ENCODE assay signal across 8 mouse cellular contexts in the genomic region with DNA sequence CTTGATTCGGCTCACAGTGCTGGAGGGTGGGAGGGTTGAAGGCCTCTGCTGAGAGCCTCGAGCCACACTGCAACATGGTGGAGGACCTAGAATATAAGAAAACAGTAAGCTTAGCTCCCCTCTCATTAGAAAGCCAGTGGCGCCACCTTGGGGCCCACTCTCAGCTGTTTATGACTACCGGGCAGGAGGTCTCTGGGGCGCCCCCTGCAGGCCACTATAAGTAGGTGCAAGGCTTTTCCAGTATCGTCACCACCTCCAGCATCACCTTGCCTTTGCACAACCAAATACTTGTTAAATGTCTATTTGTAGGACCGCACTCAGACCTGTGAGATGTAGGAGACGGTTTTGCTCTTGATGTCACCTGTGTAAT. TPM values are rescaled to one million over a fixed set of nuclear protein-coding genes. Genes with fewer than 3 reads are reported as not detected.
DNase-seq lines count a peak whose midpoint lies in the region; ATAC-seq lines count a peak whose summit lies in the region.

No protein-coding gene starts in this region.

- WGBS in kidney, embryonic 15.5 days, result 41% methylated on average over 8 of the region's 8 CpGs
- 23% methylated on average over 8 of the region's 8 CpGs for WGBS in liver, embryonic 16.5 days (ENCODE audit: insufficient replicate concordance)

- no peak overlapping the region for H3K9ac ChIP-seq in kidney, embryonic 15.5 days
- peak overlapping the region; percentile 24; the same call in 1 of the 2 replicates for H3K9ac ChIP-seq in liver, embryonic 16.5 days (ENCODE audit: low read depth, low read length)

- H3K9me3 ChIP-seq in kidney, embryonic 15.5 days (replicated peaks), result no peaks in the 10 kb centered on the region
- H3K9me3 ChIP-seq in liver, embryonic 16.5 days (replicated peaks; ENCODE audit: control insufficient read depth, low read length), result no peaks in the 10 kb centered on the region

- peak; percentile 55 for DNase-seq in CD4-positive helper T cell, adult 2 months (ENCODE audit: low read depth, low spot score)
- peak; percentile 60 for DNase-seq in Muller cell, postnatal 12 days (ENCODE audit: inconsistent ontology term)
- peak; percentile 27 for DNase-seq in cerebellum, adult 8-10 months
- DNase-seq in gastrocnemius, adult 8-10 months (ENCODE audit: low spot score in 2 of 2), result peak; percentile 35 to 65
- DNase-seq in right cerebral cortex, adult 2 months (ENCODE audit: low spot score in 2 of 2), result peak; percentile 68 to 71

- no peaks in the 10 kb centered on the region for H3K27me3 ChIP-seq in kidney, embryonic 15.5 days
- H3K27me3 ChIP-seq in liver, embryonic 16.5 days (ENCODE audit: control insufficient read depth, insufficient read depth, low read depth, low read length), result peaks cover 8% of the 10 kb centered on the region

- H3K27ac ChIP-seq in kidney, embryonic 15.5 days, result no peak overlapping the region
- no peak overlapping the region for H3K27ac ChIP-seq in liver, embryonic 16.5 days (ENCODE audit: low read length)

- H3K4me2 ChIP-seq in kidney, embryonic 15.5 days, result no peak overlapping the region
- H3K4me2 ChIP-seq in liver, embryonic 16.5 days (ENCODE audit: low read depth, low read length), result no peak overlapping the region

- no peaks in the 10 kb centered on the region for H3K36me3 ChIP-seq in kidney, embryonic 15.5 days
- H3K36me3 ChIP-seq in liver, embryonic 16.5 days (ENCODE audit: control insufficient read depth, insufficient read depth), result no peaks in the 10 kb centered on the region

- ATAC-seq in kidney, embryonic 15.5 days (replicated peaks; ENCODE audit: low FRiP score), result peak; percentile 46; the same call in 1 of the 2 replicates
- ATAC-seq in liver, embryonic 16.5 days (ENCODE audit: low read depth), result peak; percentile 70
- no peak for ATAC-seq in activated CD4-positive, CD25-positive, alpha-beta regulatory T cell, adult 4 months

- peaks cover 8% of the 10 kb centered on the region; the same call in 1 of the 2 replicates for H3K4me1 ChIP-seq in kidney, embryonic 15.5 days
- H3K4me1 ChIP-seq in liver, embryonic 16.5 days (ENCODE audit: control insufficient read depth, low read depth, low read length), result peaks cover 7% of the 10 kb centered on the region

- no peak overlapping the region for H3K4me3 ChIP-seq in kidney, embryonic 15.5 days (replicated peaks)
- no peak overlapping the region for H3K4me3 ChIP-seq in liver, embryonic 16.5 days (ENCODE audit: low read depth, low read length)

RNA-seq across cellular contexts. Expression of gene Hbq1a, which starts 21.3 kb away (rescaled TPM):
- total RNA-seq in gastrocnemius, adult 8-10 months (2022), result not detected
- polyA plus RNA-seq in kidney, embryonic 15.5 days (2015; fragmentation: Nextera tagmentation; extraction: Ambion mirVana), result 0.53 and 0.80 TPM in 2 replicates
- 6.4 and 7.3 TPM in 2 replicates for polyA plus RNA-seq in liver, embryonic 16.5 days (2015; fragmentation: Nextera tagmentation; extraction: Ambion mirVana)
- polyA plus RNA-seq in activated CD4-positive, CD25-positive, alpha-beta regulatory T cell, adult 4 months (2017; shearing (Covaris generic)), result not detected

RNA-seq across cellular contexts. Expression of gene Hba-a2, which starts 24.9 kb away (rescaled TPM):
- total RNA-seq in gastrocnemius, adult 8-10 months (2022), result 100 to 1,000 TPM in 3 of 4 experiments, 10 to 100 TPM in 1; 93.3 to 179 (median 137) TPM
- polyA plus RNA-seq in kidney, embryonic 15.5 days (2015; fragmentation: Nextera tagmentation; extraction: Ambion mirVana), result 11,555 and 13,702 TPM in 2 replicates
- 165,200 and 165,281 TPM in 2 replicates for polyA plus RNA-seq in liver, embryonic 16.5 days (2015; fragmentation: Nextera tagmentation; extraction: Ambion mirVana)
- 100 to 1,000 TPM in 1 of 2 experiments, 1 to 10 TPM in 1; 8.9 to 339 TPM for polyA plus RNA-seq in activated CD4-positive, CD25-positive, alpha-beta regulatory T cell, adult 4 months (2017; shearing (Covaris generic))

RNA-seq across cellular contexts. Expression of gene Sh3pxd2b, which starts 26.4 kb away (rescaled TPM):
- total RNA-seq in gastrocnemius, adult 8-10 months (2022), result 1 to 10 TPM; 1.7 to 2.8 (median 2.3) TPM
- polyA plus RNA-seq in kidney, embryonic 15.5 days (2015; fragmentation: Nextera tagmentation; extraction: Ambion mirVana), result 18.2 and 21.8 TPM in 2 replicates
- 0.82 and 1.3 TPM in 2 replicates for polyA plus RNA-seq in liver, embryonic 16.5 days (2015; fragmentation: Nextera tagmentation; extraction: Ambion mirVana)
- under 1 TPM in 1 of 2 experiments, not detected in 1; 0.06 TPM for polyA plus RNA-seq in activated CD4-positive, CD25-positive, alpha-beta regulatory T cell, adult 4 months (2017; shearing (Covaris generic))

RNA-seq across cellular contexts. Expression of gene Hbq1b, which starts 34.4 kb away (rescaled TPM):
- total RNA-seq in gastrocnemius, adult 8-10 months (2022), result not detected
- polyA plus RNA-seq in kidney, embryonic 15.5 days (2015; fragmentation: Nextera tagmentation; extraction: Ambion mirVana), result 2.3 and 2.5 TPM in 2 replicates
- polyA plus RNA-seq in liver, embryonic 16.5 days (2015; fragmentation: Nextera tagmentation; extraction: Ambion mirVana), result 158 and 159 TPM in 2 replicates
- polyA plus RNA-seq in activated CD4-positive, CD25-positive, alpha-beta regulatory T cell, adult 4 months (2017; shearing (Covaris generic)), result not detected

RNA-seq across cellular contexts. Expression of gene Hba-a1, which starts 37.9 kb away (rescaled TPM):
- total RNA-seq in gastrocnemius, adult 8-10 months (2022), result 100 to 1,000 TPM; 119 to 302 (median 188) TPM
- polyA plus RNA-seq in kidney, embryonic 15.5 days (2015; fragmentation: Nextera tagmentation; extraction: Ambion mirVana), result 4,301 and 5,259 TPM in 2 replicates
- 72,809 and 72,929 TPM in 2 replicates for polyA plus RNA-seq in liver, embryonic 16.5 days (2015; fragmentation: Nextera tagmentation; extraction: Ambion mirVana)
- polyA plus RNA-seq in activated CD4-positive, CD25-positive, alpha-beta regulatory T cell, adult 4 months (2017; shearing (Covaris generic)), result 100 to 1,000 TPM in 1 of 2 experiments, 1 to 10 TPM in 1; 4.6 to 196 TPM

Comparison
In these comparisons a context has a peak if more than half of its experiments do, and no peak if none do; other contexts are left out.
1. RNA of gene Hba-a2, which starts 24.9 kb away (polyA plus RNA-seq): 165,200 to 165,281 TPM in liver, embryonic 16.5 days and 11,555 to 13,702 TPM in kidney, embryonic 15.5 days; 8.9 to 339 TPM in activated CD4-positive, CD25-positive, alpha-beta regulatory T cell, adult 4 months; every median in the first group is over 10 times any median in the second.
2. Peak in every context shown above with its lines, with median percentiles within 50 percentile points of each other: DNase-seq.